Mouse (Mus musculus): ENCODE measurements around the gene Auts2. TPM values are rescaled to one million over a fixed set of nuclear protein-coding genes. Genes with fewer than 3 reads are reported as not detected.
A peak's percentile ranks its signal among the peaks of the same experiment; 100 is the strongest.

Gene Auts2
- polyA plus RNA-seq, 1 experiment from 2014 or later: 69.8 TPM

- Histone ChIP-seq H3K4me3 (no peak overlapping the region), H3K27ac (no peak overlapping the region), H3K4me1 (peaks cover 9% of the 10 kb centered on the region; the same call in 1 of the 2 replicates), H3K9ac (no peak overlapping the region), H3K4me2 (no peak overlapping the region), H3K9me3 (no peaks in the 10 kb centered on the region), H3K27me3 (no peaks in the 10 kb centered on the region), H3K36me3 (no peaks in the 10 kb centered on the region)
- no peak for ATAC-seq (ENCODE audit: insufficient number of reproducible peaks, insufficient read depth, low FRiP score, low TSS enrichment, low read depth)
- WGBS: 85% methylated on average over 4 of the region's 4 CpGs
Observed at GRCm38 (mm10) chr5:132144181-132144580, 399.0 kb downstream of the Auts2 start.

GRCm38 (mm10) chr5:132140816-132141215 is 402.3 kb downstream of the Auts2 start:
- no peaks in the 10 kb centered on the region for H3K4me1 ChIP-seq
- H3K27ac ChIP-seq: no peak overlapping the region
- no peaks in the 10 kb centered on the region for H3K36me3 ChIP-seq
- no peak overlapping the region for H3K9ac ChIP-seq
- no peak for ATAC-seq (ENCODE audit: insufficient number of reproducible peaks, insufficient read depth, low FRiP score, low TSS enrichment, low read depth)
- WGBS: 66% methylated on average over 4 of the region's 4 CpGs
- no peaks in the 10 kb centered on the region for H3K9me3 ChIP-seq
- no peaks in the 10 kb centered on the region for H3K27me3 ChIP-seq
- no peak overlapping the region for H3K4me2 ChIP-seq
- no peak overlapping the region for H3K4me3 ChIP-seq

GRCm38 (mm10) chr5:132135941-132136663 is 407.0 kb downstream of the Auts2 start:
- no peak for ATAC-seq (ENCODE audit: insufficient number of reproducible peaks, insufficient read depth, low FRiP score, low TSS enrichment, low read depth)
- H3K27me3 ChIP-seq: no peaks in the 10 kb centered on the region
- H3K4me1 ChIP-seq: no peaks in the 10 kb centered on the region
- H3K27ac ChIP-seq: no peak overlapping the region
- H3K36me3 ChIP-seq: no peaks in the 10 kb centered on the region
- H3K9ac ChIP-seq: no peak overlapping the region
- WGBS: 66% methylated on average over 7 of the region's 7 CpGs
- no peak overlapping the region for H3K4me2 ChIP-seq
- H3K4me3 ChIP-seq: no peak overlapping the region
- no peaks in the 10 kb centered on the region for H3K9me3 ChIP-seq

- 91% methylated on average over 3 of the region's 3 CpGs for WGBS
- no peaks in the 10 kb centered on the region for H3K36me3 ChIP-seq
Observed at GRCm38 (mm10) chr5:132131948-132132347, 411.2 kb downstream of the Auts2 start.

GRCm38 (mm10) chr5:132130577-132130976 is 412.6 kb downstream of the Auts2 start:
- Histone ChIP-seq H3K36me3 (no peaks in the 10 kb centered on the region), H3K4me2 (no peak overlapping the region), H3K4me3 (no peak overlapping the region), H3K9ac (no peak overlapping the region), H3K27me3 (no peaks in the 10 kb centered on the region), H3K4me1 (no peaks in the 10 kb centered on the region), H3K9me3 (no peaks in the 10 kb centered on the region), H3K27ac (no peak overlapping the region)
- no peak for ATAC-seq (ENCODE audit: insufficient number of reproducible peaks, insufficient read depth, low FRiP score, low TSS enrichment, low read depth)
- WGBS: 30% methylated on average over 4 of the region's 4 CpGs

More at GRCm38 (mm10) chr5:132131948-132132347, 411.2 kb downstream of the Auts2 start:
- Histone ChIP-seq H3K9me3 (no peaks in the 10 kb centered on the region), H3K4me2 (no peak overlapping the region), H3K4me1 (no peaks in the 10 kb centered on the region), H3K9ac (no peak overlapping the region), H3K27ac (no peak overlapping the region), H3K27me3 (no peaks in the 10 kb centered on the region), H3K4me3 (no peak overlapping the region)
- no peak for ATAC-seq (ENCODE audit: insufficient number of reproducible peaks, insufficient read depth, low FRiP score, low TSS enrichment, low read depth)

- ATAC-seq (ENCODE audit: insufficient number of reproducible peaks, insufficient read depth, low FRiP score, low TSS enrichment, low read depth): no peak
- no peak overlapping the region for H3K4me3 ChIP-seq
- H3K9me3 ChIP-seq: no peaks in the 10 kb centered on the region
- H3K27me3 ChIP-seq: no peaks in the 10 kb centered on the region
- no peak overlapping the region for H3K4me2 ChIP-seq
- no peaks in the 10 kb centered on the region for H3K36me3 ChIP-seq
- H3K4me1 ChIP-seq: no peaks in the 10 kb centered on the region
- WGBS: 83% methylated on average over 12 of the region's 12 CpGs
- H3K9ac ChIP-seq: no peak overlapping the region
- no peak overlapping the region for H3K27ac ChIP-seq
Observed at GRCm38 (mm10) chr5:132126626-132127025, 416.5 kb downstream of the Auts2 start.

- ATAC-seq (ENCODE audit: insufficient number of reproducible peaks, insufficient read depth, low FRiP score, low TSS enrichment, low read depth): no peak
- no peaks in the 10 kb centered on the region for H3K36me3 ChIP-seq
- no peak overlapping the region for H3K4me2 ChIP-seq
- H3K27me3 ChIP-seq: no peaks in the 10 kb centered on the region
- H3K27ac ChIP-seq: no peak overlapping the region
- H3K4me1 ChIP-seq: peaks cover 31% of the 10 kb centered on the region
- H3K4me3 ChIP-seq: no peak overlapping the region
- WGBS: 62% methylated on average over 3 of the region's 3 CpGs
- no peaks in the 10 kb centered on the region for H3K9me3 ChIP-seq
- no peak overlapping the region for H3K9ac ChIP-seq
Observed at GRCm38 (mm10) chr5:132115631-132116030, 427.5 kb downstream of the Auts2 start.

- H3K4me3 ChIP-seq: no peak overlapping the region
- no peak overlapping the region for H3K27ac ChIP-seq
- no peak overlapping the region for H3K9ac ChIP-seq
- no peaks in the 10 kb centered on the region for H3K36me3 ChIP-seq
- no peak overlapping the region for H3K4me2 ChIP-seq
- WGBS: 61% methylated on average over 8 of the region's 8 CpGs
- H3K9me3 ChIP-seq: no peaks in the 10 kb centered on the region
- no peak for ATAC-seq (ENCODE audit: insufficient number of reproducible peaks, insufficient read depth, low FRiP score, low TSS enrichment, low read depth)
- H3K4me1 ChIP-seq: peaks cover 31% of the 10 kb centered on the region
- no peaks in the 10 kb centered on the region for H3K27me3 ChIP-seq
Observed at GRCm38 (mm10) chr5:132114561-132115301, 428.4 kb downstream of the Auts2 start.

GRCm38 (mm10) chr5:132113480-132113879 is 429.7 kb downstream of the Auts2 start:
- Histone ChIP-seq H3K4me3 (no peak overlapping the region), H3K36me3 (no peaks in the 10 kb centered on the region), H3K9ac (no peak overlapping the region), H3K27ac (peak overlapping the region; percentile 30; the same call in 1 of the 2 replicates), H3K4me1 (peaks cover 39% of the 10 kb centered on the region), H3K4me2 (no peak overlapping the region), H3K9me3 (no peaks in the 10 kb centered on the region), H3K27me3 (no peaks in the 10 kb centered on the region)
- ATAC-seq (ENCODE audit: insufficient number of reproducible peaks, insufficient read depth, low FRiP score, low TSS enrichment, low read depth): no peak
- WGBS: 32% methylated on average over 7 of the region's 7 CpGs

- Histone ChIP-seq H3K27ac (no peak overlapping the region), H3K4me3 (no peak overlapping the region), H3K27me3 (no peaks in the 10 kb centered on the region), H3K4me2 (no peak overlapping the region), H3K36me3 (no peaks in the 10 kb centered on the region), H3K9ac (no peak overlapping the region), H3K9me3 (no peaks in the 10 kb centered on the region), H3K4me1 (peaks cover 46% of the 10 kb centered on the region)
- 92% methylated on average over 7 of the region's 7 CpGs for WGBS
- ATAC-seq (ENCODE audit: insufficient number of reproducible peaks, insufficient read depth, low FRiP score, low TSS enrichment, low read depth): no peak
Observed at GRCm38 (mm10) chr5:132112666-132113065, 430.5 kb downstream of the Auts2 start.

- Histone ChIP-seq H3K4me2 (no peak overlapping the region), H3K9ac (no peak overlapping the region), H3K36me3 (no peaks in the 10 kb centered on the region), H3K4me3 (no peak overlapping the region), H3K27me3 (no peaks in the 10 kb centered on the region), H3K4me1 (peaks cover 27% of the 10 kb centered on the region), H3K27ac (no peak overlapping the region), H3K9me3 (no peaks in the 10 kb centered on the region)
- ATAC-seq (ENCODE audit: insufficient number of reproducible peaks, insufficient read depth, low FRiP score, low TSS enrichment, low read depth): no peak
- 87% methylated on average over 4 of the region's 4 CpGs for WGBS
Observed at GRCm38 (mm10) chr5:132102426-132102825, 440.7 kb downstream of the Auts2 start.

- WGBS: 29% methylated on average over 3 of the region's 3 CpGs
- no peak overlapping the region for H3K4me3 ChIP-seq
- ATAC-seq (ENCODE audit: insufficient number of reproducible peaks, insufficient read depth, low FRiP score, low TSS enrichment, low read depth): no peak
Observed at GRCm38 (mm10) chr5:132098461-132098860, 444.7 kb downstream of the Auts2 start.

More at GRCm38 (mm10) chr5:132098461-132098860, 444.7 kb downstream of the Auts2 start:
- Histone ChIP-seq H3K27ac (0 out of 2 replicates have a peak overlapping the region, but pooled peaks have one; percentile 23), H3K9ac (no peak overlapping the region), H3K36me3 (peaks cover 3% of the 10 kb centered on the region; the same call in 1 of the 2 replicates), H3K4me2 (no peak overlapping the region), H3K9me3 (no peaks in the 10 kb centered on the region), H3K27me3 (no peaks in the 10 kb centered on the region), H3K4me1 (peaks cover 17% of the 10 kb centered on the region)
